Mouse (Mus musculus) lung, adult 2 months (tissue): ENCODE data around the gene Tnik. TPM values are rescaled to one million over a fixed set of nuclear protein-coding genes. Genes with fewer than 3 reads are reported as not detected.

Source experiments
- DNase-seq: peaks from one replicate; pipeline ENCODE4 v3.0.0; 2022
- H3K4me1 ChIP-seq: fragments of 200-500 bp; 2 replicates; pipeline ENCODE4 v1.6.1; 2011; ENCODE audit warnings: low read length; ENCODE audit not compliant: control insufficient read depth, insufficient read depth
- H3K4me3 ChIP-seq: fragments of 200-500 bp; replicated peaks from 2 replicates; pipeline ENCODE3; 2011; ENCODE audit warnings: low read depth, mild to moderate bottlenecking, control low read depth, low read length; ENCODE audit errors: extremely low read depth
- CTCF ChIP-seq: fragments of 200-500 bp; IDR thresholded peaks from 2 replicates; pipeline ENCODE4 v1.5.1; 2011; ENCODE audit warnings: mild to moderate bottlenecking, low read length, control low read depth; ENCODE audit not compliant: insufficient read depth
- POLR2A ChIP-seq: fragments of 200-500 bp; IDR thresholded peaks from 2 replicates; pipeline ENCODE4 v1.6.1; 2011; ENCODE audit warnings: low read depth, mild to moderate bottlenecking, control low read depth, low read length, borderline replicate concordance; ENCODE audit errors: extremely low read depth
- WGBS: fragments of 180-500 bp; shearing (Covaris S2); methylation state at CpG from one replicate; pipeline ENCODE4 v1.1.7; 2018; 5-methylcytosine and 5-hydroxymethylcytosine counted together
- polyA plus RNA-seq: library from polyadenylated mRNA; depleted of rRNA; stranded (reverse); fragments of >200 nt; gene quantifications from 2 replicates; pipeline ENCODE4 v1.2.3, GENCODE M21; 2012

Gene Tnik
- polyA plus RNA-seq, 1 experiment: 11.8 TPM

- Histone ChIP-seq H3K4me3 (no peak overlapping the region), H3K4me1 (no peaks in the 10 kb centered on the region)
- DNase-seq: no peak
- WGBS: 91% methylated on average over 2 of the region's 2 CpGs
- TF ChIP-seq CTCF: no peak
- TF ChIP-seq POLR2A: no peak
These were observed 214.4 kb downstream of the Tnik start for GRCm38 (mm10) chr3:28477373-28477772.

DNA sequence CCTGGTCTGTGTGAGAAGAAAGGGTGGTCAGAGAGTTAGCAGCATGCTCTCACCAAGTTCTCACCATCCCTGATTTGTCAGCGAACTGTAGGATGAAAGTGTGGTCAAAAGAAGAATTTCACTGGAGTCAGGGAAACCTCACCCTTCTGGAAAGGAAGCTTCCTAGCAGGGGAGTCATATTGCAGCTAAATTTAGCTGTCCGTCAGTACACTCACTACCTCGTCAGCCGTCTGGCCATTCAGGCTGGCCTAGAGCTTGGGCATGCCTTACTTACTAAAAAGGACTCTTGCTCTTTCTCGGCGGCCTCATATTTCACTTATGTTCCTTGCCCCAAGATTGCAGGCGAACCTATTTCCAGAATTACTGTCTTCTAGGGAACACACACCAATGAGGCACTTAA lies 222.7 kb downstream of the Tnik start:
- no peaks in the 10 kb centered on the region for H3K4me1 ChIP-seq
- WGBS: 66% methylated on average over 7 of the region's 7 CpGs
- no peak for DNase-seq
- no peak overlapping the region for H3K4me3 ChIP-seq
- no peak for TF ChIP-seq POLR2A
- TF ChIP-seq CTCF: no peak

GRCm38 (mm10) chr3:28487418-28487817 lies 224.4 kb downstream of the Tnik start:
- TF ChIP-seq CTCF (no peak), POLR2A (no peak)
- peaks cover 2% of the 10 kb centered on the region; the same call in 1 of the 2 replicates for H3K4me1 ChIP-seq
- WGBS: 81% methylated on average over 9 of the region's 9 CpGs

GRCm38 (mm10) chr3:28491085-28492041 lies 228.3 kb downstream of the Tnik start:
- TF ChIP-seq POLR2A: no peak
- TF ChIP-seq CTCF: no peak
- H3K4me1 ChIP-seq: peaks cover 2% of the 10 kb centered on the region; the same call in 1 of the 2 replicates
- H3K4me3 ChIP-seq: no peak overlapping the region
- no peak for DNase-seq
- 46% methylated on average over 11 of the region's 11 CpGs for whole genome bisulfite sequencing

More at GRCm38 (mm10) chr3:28487418-28487817, 224.4 kb downstream of the Tnik start:
- H3K4me3 ChIP-seq: no peak overlapping the region
- no peak for DNase-seq

- DNase-seq: no peak
- no peak overlapping the region for H3K4me3 ChIP-seq
- no peak for TF ChIP-seq CTCF
- no peak for TF ChIP-seq POLR2A
- WGBS: 77% methylated on average over 3 of the region's 3 CpGs
- H3K4me1 ChIP-seq: no peaks in the 10 kb centered on the region
These were observed 233.9 kb downstream of the Tnik start for GRCm38 (mm10) chr3:28496806-28497502.

DNA sequence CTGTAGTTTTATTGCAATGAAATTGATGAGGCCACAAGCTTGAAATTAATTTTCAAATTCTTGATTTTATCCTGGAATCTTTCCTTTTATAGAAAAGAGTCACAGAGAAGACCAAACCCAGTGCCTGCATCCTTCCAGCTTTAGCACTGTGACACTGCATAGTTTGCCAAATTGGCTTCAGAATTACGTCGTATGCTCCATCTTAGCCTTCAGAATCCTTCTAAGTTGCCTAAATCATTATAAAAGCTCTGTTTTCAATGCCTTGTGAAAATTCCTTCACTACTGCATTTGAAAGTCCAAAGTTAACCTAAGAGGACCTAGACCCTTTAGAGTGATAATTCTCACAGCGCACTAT lies 234.5 kb downstream of the Tnik start:
- no peaks in the 10 kb centered on the region for H3K4me1 ChIP-seq
- DNase-seq: no peak
- 90% methylated on average over 3 of the region's 3 CpGs for WGBS
- H3K4me3 ChIP-seq: no peak overlapping the region
- TF ChIP-seq POLR2A (no peak), CTCF (no peak)

DNA sequence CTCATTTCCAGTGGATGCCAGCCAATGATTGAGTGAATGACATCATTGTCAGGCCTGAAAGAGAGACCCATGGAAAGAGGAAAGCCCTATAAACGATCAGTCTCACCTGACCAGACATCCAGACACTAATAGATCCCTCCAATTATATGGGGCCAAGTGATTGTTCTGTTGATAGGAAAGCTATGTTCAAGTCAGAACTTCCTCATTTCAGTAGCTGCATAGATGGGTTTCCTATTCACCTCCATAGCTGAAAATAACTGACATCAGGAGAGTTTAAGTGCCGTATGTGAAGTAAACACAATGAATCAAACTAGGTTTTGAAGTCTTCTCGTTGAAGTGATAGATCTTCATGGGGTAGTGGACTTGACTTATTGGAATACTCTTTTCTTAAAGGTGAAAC lies 239.7 kb downstream of the Tnik start:
- no peak overlapping the region for H3K4me3 ChIP-seq
- no peak for DNase-seq
- 78% methylated on average over 3 of the region's 3 CpGs for WGBS
- no peak for TF ChIP-seq CTCF
- no peak for TF ChIP-seq POLR2A
- H3K4me1 ChIP-seq: no peaks in the 10 kb centered on the region

- no peak for DNase-seq
- 85% methylated on average over 6 of the region's 6 CpGs for WGBS
- Histone ChIP-seq H3K4me1 (no peaks in the 10 kb centered on the region), H3K4me3 (no peak overlapping the region)
- TF ChIP-seq POLR2A (no peak), CTCF (no peak)
These were observed 246.4 kb downstream of the Tnik start for GRCm38 (mm10) chr3:28509337-28509935.

DNA sequence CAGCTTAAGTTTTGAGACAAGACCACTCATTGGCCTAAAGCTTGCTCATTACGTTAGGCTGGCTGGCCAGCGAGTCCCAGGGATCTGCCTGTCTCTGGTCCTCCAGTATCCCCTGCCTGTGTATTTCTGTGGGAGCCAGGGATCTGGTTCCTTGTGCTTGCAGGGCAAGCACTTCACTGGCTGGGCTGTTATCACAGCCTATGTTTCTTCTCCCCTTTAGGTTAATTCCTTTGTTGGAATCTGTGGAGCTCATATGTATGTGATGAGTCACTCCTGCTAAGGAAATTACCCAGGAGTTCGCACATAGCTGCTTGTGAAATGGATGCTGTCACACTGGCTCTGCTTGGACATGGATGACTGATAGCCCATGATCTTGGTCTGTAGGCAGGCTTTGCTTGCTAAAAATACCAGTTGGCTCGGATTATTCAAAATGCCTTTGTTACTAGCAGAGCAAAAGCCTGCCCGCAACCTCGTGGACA lies 260.0 kb downstream of the Tnik start:
- Histone ChIP-seq H3K4me3 (no peak overlapping the region), H3K4me1 (no peaks in the 10 kb centered on the region; the same call in 1 of the 2 replicates)
- no peak for TF ChIP-seq CTCF
- WGBS: 55% methylated on average over 6 of the region's 6 CpGs
- no peak for DNase-seq
